Mouse (Mus musculus) forebrain, embryonic 12.5 days (tissue): Measurements from ENCODE around the gene Acsl5. TPM values are rescaled to one million over a fixed set of nuclear protein-coding genes. Genes with fewer than 3 reads are reported as not detected.
A peak's percentile ranks its signal among the peaks of the same experiment; 100 is the strongest.

Experiments used
- ATAC-seq: fragments of 200-750 bp; cut with Nextera tagmentation; 2 replicates; pipeline ENCODE4 v1.8.0; 2017; ENCODE audit warnings: moderate TSS enrichment; ENCODE audit not compliant: low FRiP score
- H3K27ac ChIP-seq: fragments of 300-500 bp; sonication (generic); 2 replicates; pipeline ENCODE4 v1.5.1; 2016; ENCODE audit warnings: mild to moderate bottlenecking
- H3K27me3 ChIP-seq: fragments of 300-500 bp; sonication (generic); 2 replicates; pipeline ENCODE4 v1.6.1; 2016; ENCODE audit warnings: mild to moderate bottlenecking
- H3K36me3 ChIP-seq: fragments of 300-500 bp; sonication (generic); replicated peaks from 2 replicates; pipeline ENCODE4 v1.6.1; 2016; ENCODE audit warnings: mild to moderate bottlenecking
- H3K4me1 ChIP-seq: fragments of 300-500 bp; sonication (generic); 2 replicates; pipeline ENCODE4 v1.6.1; 2016
- H3K4me2 ChIP-seq: fragments of 300-500 bp; sonication (generic); 2 replicates; pipeline ENCODE4 v1.6.1; 2016; ENCODE audit warnings: mild to moderate bottlenecking, moderate library complexity
- H3K4me3 ChIP-seq: fragments of 300-500 bp; sonication (generic); replicated peaks from 2 replicates; pipeline ENCODE4 v1.5.1; 2016; ENCODE audit warnings: mild to moderate bottlenecking
- H3K9ac ChIP-seq: fragments of 300-500 bp; sonication (generic); 2 replicates; pipeline ENCODE4 v1.6.1; 2016; ENCODE audit warnings: mild to moderate bottlenecking
- H3K9me3 ChIP-seq: fragments of 300-500 bp; sonication (generic); 2 replicates; pipeline ENCODE4 v1.6.1; 2016
- WGBS: fragments of 180-500 bp; shearing (Covaris S2); methylation state at CpG from one replicate; pipeline ENCODE4 v1.1.7; 2016; 5-methylcytosine and 5-hydroxymethylcytosine counted together
- polyA plus RNA-seq: library from polyadenylated mRNA; unstranded; fragments of >200 nt; fragmentation: Nextera tagmentation; extraction: Ambion mirVana; gene quantifications from 2 replicates; pipeline ENCODE4 v1.2.1, GENCODE M21; 2016

Gene Acsl5
- polyA plus RNA-seq, 1 experiment from 2014 or later = 18.9 TPM

- WGBS = 8% methylated on average over 12 of the region's 12 CpGs
- ATAC-seq = no peak; the same call in 1 of the 2 replicates
- no peaks in the 10 kb centered on the region for H3K9me3 ChIP-seq
- no peaks in the 10 kb centered on the region for H3K36me3 ChIP-seq
- no peaks in the 10 kb centered on the region for H3K27me3 ChIP-seq
- peak overlapping the region; percentile 44 for H3K9ac ChIP-seq
- peak overlapping the region; percentile 40 for H3K4me3 ChIP-seq
- H3K27ac ChIP-seq = no peak overlapping the region
- peaks cover 11% of the 10 kb centered on the region for H3K4me1 ChIP-seq
- peak overlapping the region; percentile 64 for H3K4me2 ChIP-seq
These were observed 33.0 kb upstream of the Acsl5 start for GRCm38 (mm10) chr19:55218741-55219221.

GRCm38 (mm10) chr19:55219359-55219758 is 32.4 kb upstream of the Acsl5 start:
- H3K4me3 ChIP-seq = no peak overlapping the region
- 74% methylated on average over 8 of the region's 8 CpGs for WGBS
- H3K27me3 ChIP-seq = no peaks in the 10 kb centered on the region
- peaks cover 11% of the 10 kb centered on the region for H3K4me1 ChIP-seq
- H3K9ac ChIP-seq = no peak overlapping the region
- no peak for ATAC-seq
- no peaks in the 10 kb centered on the region for H3K36me3 ChIP-seq
- H3K27ac ChIP-seq = no peak overlapping the region
- H3K4me2 ChIP-seq = peak overlapping the region; percentile 64
- no peaks in the 10 kb centered on the region for H3K9me3 ChIP-seq

DNA sequence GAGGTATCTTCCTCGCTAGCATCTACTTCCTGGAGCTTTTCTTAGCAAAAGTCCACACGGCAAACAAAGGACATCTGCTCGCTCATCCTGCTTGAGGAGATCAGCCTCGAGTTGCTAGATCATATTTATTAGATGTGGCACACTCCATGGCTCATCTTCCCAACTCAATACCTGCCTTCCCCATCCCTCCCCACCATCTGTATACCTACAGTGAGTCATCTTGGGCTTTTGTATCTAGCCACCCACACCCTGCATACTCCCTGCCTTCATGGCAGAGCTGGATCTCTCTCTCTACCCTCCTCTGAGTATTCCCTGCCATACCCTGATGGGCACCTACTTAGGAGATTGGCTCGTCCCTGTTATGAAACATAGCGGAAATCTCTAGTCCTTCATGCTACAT is 30.5 kb upstream of the Acsl5 start:
- no peak overlapping the region for H3K9ac ChIP-seq
- H3K4me2 ChIP-seq = no peak overlapping the region
- H3K36me3 ChIP-seq = no peaks in the 10 kb centered on the region
- no peaks in the 10 kb centered on the region for H3K27me3 ChIP-seq
- no peak overlapping the region for H3K27ac ChIP-seq
- H3K9me3 ChIP-seq = no peaks in the 10 kb centered on the region
- no peak overlapping the region for H3K4me3 ChIP-seq
- WGBS = 82% methylated on average over 6 of the region's 6 CpGs
- peaks cover 11% of the 10 kb centered on the region for H3K4me1 ChIP-seq
- no peak for ATAC-seq

- ATAC-seq = no peak
- H3K36me3 ChIP-seq = no peaks in the 10 kb centered on the region
- no peak overlapping the region for H3K27ac ChIP-seq
- no peaks in the 10 kb centered on the region for H3K27me3 ChIP-seq
- H3K9me3 ChIP-seq = no peaks in the 10 kb centered on the region
- H3K4me3 ChIP-seq = no peak overlapping the region
- no peak overlapping the region for H3K9ac ChIP-seq
- H3K4me1 ChIP-seq = peaks cover 11% of the 10 kb centered on the region
- WGBS = 92% methylated on average over 9 of the region's 9 CpGs
- H3K4me2 ChIP-seq = no peak overlapping the region
These were observed 29.5 kb upstream of the Acsl5 start for GRCm38 (mm10) chr19:55222268-55222667.

DNA sequence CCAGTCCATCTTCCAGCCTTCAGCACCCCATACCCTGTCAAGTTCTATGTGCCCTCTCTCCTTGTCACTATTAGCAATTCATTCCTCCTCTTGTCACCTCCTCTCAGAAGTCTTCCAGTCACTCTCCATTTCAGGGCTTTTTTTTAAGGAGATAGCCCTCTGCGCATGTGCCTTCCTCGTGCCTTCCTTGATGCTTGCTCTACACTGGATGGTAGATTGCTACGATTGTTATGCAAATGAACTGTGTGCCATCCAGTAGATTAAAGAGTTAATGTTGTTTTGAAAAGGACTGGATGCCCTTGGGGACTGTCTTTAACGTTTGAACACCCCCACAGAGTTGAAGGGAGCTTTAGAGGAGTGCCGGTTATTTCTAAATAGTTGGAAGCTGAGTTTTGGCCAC is 25.1 kb upstream of the Acsl5 start:
- H3K27me3 ChIP-seq = no peaks in the 10 kb centered on the region
- H3K9ac ChIP-seq = no peak overlapping the region
- no peak for ATAC-seq
- no peaks in the 10 kb centered on the region for H3K36me3 ChIP-seq
- 60% methylated on average over 5 of the region's 5 CpGs for WGBS
- H3K4me1 ChIP-seq = no peaks in the 10 kb centered on the region
- no peaks in the 10 kb centered on the region for H3K9me3 ChIP-seq
- H3K4me2 ChIP-seq = no peak overlapping the region
- no peak overlapping the region for H3K4me3 ChIP-seq
- no peak overlapping the region for H3K27ac ChIP-seq

DNA sequence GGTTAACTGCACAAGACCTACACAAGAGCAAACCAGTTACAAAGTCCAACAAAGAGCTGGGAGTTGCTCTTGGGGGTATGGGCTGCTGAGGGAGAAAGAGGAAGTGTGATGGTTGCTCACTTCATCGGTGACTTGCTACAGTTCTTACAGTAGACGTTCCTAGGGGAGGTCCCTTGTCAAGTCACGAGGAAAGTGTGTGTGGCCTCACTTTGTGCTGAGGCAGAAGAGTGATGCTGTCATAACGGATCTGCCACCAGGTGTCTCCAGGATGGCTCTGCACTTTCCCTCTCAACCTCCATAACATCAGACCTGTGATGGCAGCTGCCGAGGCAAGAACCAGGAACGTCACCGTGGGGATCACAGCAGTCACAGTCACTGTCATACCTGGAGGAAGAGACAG is 24.6 kb upstream of the Acsl5 start:
- Histone ChIP-seq H3K9ac (no peak overlapping the region), H3K27ac (no peak overlapping the region), H3K4me3 (no peak overlapping the region), H3K9me3 (no peaks in the 10 kb centered on the region), H3K36me3 (no peaks in the 10 kb centered on the region), H3K27me3 (no peaks in the 10 kb centered on the region), H3K4me2 (no peak overlapping the region), H3K4me1 (no peaks in the 10 kb centered on the region)
- WGBS = 93% methylated on average over 7 of the region's 7 CpGs
- no peak for ATAC-seq

- H3K9me3 ChIP-seq = no peaks in the 10 kb centered on the region
- no peak overlapping the region for H3K9ac ChIP-seq
- H3K27me3 ChIP-seq = no peaks in the 10 kb centered on the region
- no peaks in the 10 kb centered on the region for H3K4me1 ChIP-seq
- no peak overlapping the region for H3K27ac ChIP-seq
- WGBS = 79% methylated on average over 10 of the region's 10 CpGs
- H3K4me2 ChIP-seq = no peak overlapping the region
- H3K4me3 ChIP-seq = no peak overlapping the region
- no peak for ATAC-seq
- H3K36me3 ChIP-seq = no peaks in the 10 kb centered on the region
These were observed 20.7 kb upstream of the Acsl5 start for GRCm38 (mm10) chr19:55231081-55231480.

DNA sequence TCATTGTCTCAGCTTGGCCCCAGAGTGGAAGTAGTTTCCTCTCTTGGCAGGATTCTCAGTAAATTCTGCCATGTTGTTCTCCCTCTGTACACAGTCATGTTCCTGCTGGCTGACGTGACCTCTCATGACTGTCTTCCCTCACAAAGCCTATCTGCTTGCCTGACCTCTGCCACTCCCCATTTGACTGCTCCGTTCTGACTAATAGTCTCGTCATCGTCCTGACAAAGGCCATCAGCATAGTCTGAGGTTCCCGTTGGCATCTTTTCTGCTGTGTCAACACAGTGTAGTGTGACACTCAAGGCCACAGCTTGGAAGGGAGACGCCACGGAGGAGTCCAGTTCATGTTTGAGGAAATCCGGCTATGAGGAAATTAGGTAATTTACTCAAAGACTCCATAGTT is 19.6 kb upstream of the Acsl5 start:
- ATAC-seq = no peak
- no peaks in the 10 kb centered on the region for H3K9me3 ChIP-seq
- 78% methylated on average over 8 of the region's 8 CpGs for WGBS
- no peak overlapping the region for H3K27ac ChIP-seq
- no peaks in the 10 kb centered on the region for H3K4me1 ChIP-seq
- no peak overlapping the region for H3K4me2 ChIP-seq
- no peak overlapping the region for H3K9ac ChIP-seq
- H3K27me3 ChIP-seq = no peaks in the 10 kb centered on the region
- no peak overlapping the region for H3K4me3 ChIP-seq
- H3K36me3 ChIP-seq = no peaks in the 10 kb centered on the region

DNA sequence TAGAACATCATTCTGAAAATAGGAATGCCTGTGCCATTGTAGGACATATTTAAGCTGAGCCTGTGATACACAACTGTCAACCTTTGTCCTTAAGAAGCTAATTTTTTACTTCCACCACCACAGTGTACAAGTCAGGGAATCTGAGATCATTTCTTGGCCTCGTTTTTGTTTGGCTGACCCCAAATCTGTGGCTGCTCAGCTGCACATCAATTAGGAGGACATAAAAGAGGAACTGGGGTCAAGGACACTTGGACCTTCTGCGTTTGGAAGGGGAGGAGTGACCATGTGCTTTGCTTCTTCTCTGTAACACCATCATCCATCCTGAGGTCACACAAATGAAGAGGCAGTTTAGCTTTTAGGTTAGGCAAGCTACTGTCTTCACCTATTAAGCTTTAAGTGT is 15.7 kb upstream of the Acsl5 start:
- WGBS = 51% methylated on average over 2 of the region's 2 CpGs

GRCm38 (mm10) chr19:55236564-55236963 is 15.2 kb upstream of the Acsl5 start:
- Histone ChIP-seq H3K27me3 (no peaks in the 10 kb centered on the region), H3K27ac (no peak overlapping the region), H3K9me3 (no peaks in the 10 kb centered on the region), H3K36me3 (no peaks in the 10 kb centered on the region), H3K4me3 (no peak overlapping the region), H3K4me2 (no peak overlapping the region), H3K4me1 (no peaks in the 10 kb centered on the region), H3K9ac (no peak overlapping the region)
- ATAC-seq = no peak
- 84% methylated on average over 5 of the region's 5 CpGs for WGBS

More for the DNA sequence above, 15.7 kb upstream of the Acsl5 start:
- Histone ChIP-seq H3K4me2 (no peak overlapping the region), H3K27me3 (no peaks in the 10 kb centered on the region), H3K36me3 (no peaks in the 10 kb centered on the region), H3K9ac (no peak overlapping the region), H3K4me3 (no peak overlapping the region), H3K27ac (no peak overlapping the region), H3K9me3 (no peaks in the 10 kb centered on the region), H3K4me1 (no peaks in the 10 kb centered on the region)
- ATAC-seq = no peak

- 0 out of 2 replicates have a peak, but pooled peaks cover 3% of the 10 kb centered on the region for H3K4me1 ChIP-seq
- H3K4me2 ChIP-seq = no peak overlapping the region
- H3K9me3 ChIP-seq = no peaks in the 10 kb centered on the region
- H3K27me3 ChIP-seq = no peaks in the 10 kb centered on the region
- no peak for ATAC-seq
- H3K36me3 ChIP-seq = no peaks in the 10 kb centered on the region
- H3K27ac ChIP-seq = no peak overlapping the region
- H3K4me3 ChIP-seq = no peak overlapping the region
- 87% methylated on average over 6 of the region's 6 CpGs for whole genome bisulfite sequencing
- H3K9ac ChIP-seq = no peak overlapping the region
These were observed 11.8 kb upstream of the Acsl5 start for GRCm38 (mm10) chr19:55239766-55240426.

DNA sequence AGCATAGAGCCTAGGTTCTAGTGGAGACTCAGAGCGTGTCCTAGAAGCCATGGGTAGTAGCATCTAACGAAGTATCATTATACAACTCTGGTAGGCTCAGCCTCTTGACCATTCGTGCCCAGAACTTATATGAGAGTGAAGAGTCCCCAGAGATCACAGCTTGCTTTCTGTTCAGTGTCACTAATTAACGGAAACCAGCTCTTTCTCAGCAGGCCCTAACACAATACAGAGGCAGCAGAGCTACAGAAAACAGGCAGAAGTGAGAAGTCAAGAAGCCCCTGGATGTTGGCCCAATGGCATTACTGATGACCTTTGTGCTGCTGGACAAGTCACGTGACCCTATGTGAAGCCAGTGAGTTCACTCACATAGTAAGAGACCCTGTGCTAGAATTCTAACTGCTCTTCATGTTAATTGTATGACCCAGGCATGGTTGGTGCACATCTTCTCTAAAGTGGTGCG is 10.5 kb upstream of the Acsl5 start, which contains the start of gene Gucy2g:
TSS of gene Gucy2g (minus strand) at position 51 of the 460 bp plus-strand sequence.
- Histone ChIP-seq H3K9ac (no peak within 1 kb of the TSS), H3K27me3 (no peaks in the 10 kb centered on the region), H3K4me2 (no peak within 1 kb of the TSS), H3K36me3 (no peaks in the 10 kb centered on the region), H3K4me3 (no peak within 1 kb of the TSS), H3K4me1 (0 out of 2 replicates have a peak, but pooled peaks cover 4% of the 10 kb centered on the region), H3K9me3 (no peaks in the 10 kb centered on the region), H3K27ac (no peak within 1 kb of the TSS)
- no peak for ATAC-seq
- 70% methylated on average over 6 of the region's 6 CpGs for WGBS

DNA sequence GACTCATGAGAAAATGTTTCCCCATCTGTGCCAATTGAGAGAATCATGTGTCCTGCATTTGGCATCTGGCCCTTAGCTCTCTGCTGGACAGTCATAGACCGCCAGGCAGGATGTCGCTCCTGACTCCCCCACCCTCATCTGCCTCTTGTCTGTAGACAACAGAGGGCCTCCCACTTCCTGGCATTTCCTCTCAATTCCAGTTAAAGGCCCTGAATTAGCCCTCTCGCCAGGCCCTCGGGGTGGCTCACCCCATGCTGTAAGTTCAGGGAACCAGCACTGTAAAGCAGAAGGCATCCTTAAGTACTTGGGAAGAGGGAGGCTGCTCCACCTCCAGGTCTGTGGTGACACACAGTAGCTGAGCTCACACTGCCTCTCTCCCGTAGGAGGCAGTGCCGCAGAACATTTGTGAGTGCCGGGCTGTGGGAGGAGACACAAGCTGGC is 6.9 kb upstream of the Acsl5 start:
- Histone ChIP-seq H3K9me3 (no peaks in the 10 kb centered on the region), H3K4me3 (no peak overlapping the region), H3K27me3 (no peaks in the 10 kb centered on the region), H3K4me2 (no peak overlapping the region), H3K9ac (no peak overlapping the region), H3K4me1 (0 out of 2 replicates have a peak, but pooled peaks cover 4% of the 10 kb centered on the region), H3K27ac (no peak overlapping the region), H3K36me3 (no peaks in the 10 kb centered on the region)
- whole genome bisulfite sequencing = 36% methylated on average over 7 of the region's 7 CpGs
- ATAC-seq = no peak
